Mouse (Mus musculus): ENCODE measurements around the gene Gm17660. TPM values are rescaled to one million over a fixed set of nuclear protein-coding genes. Genes with fewer than 3 reads are reported as not detected.

The Gm17660 gene
- polyA plus RNA-seq, 1 experiment from 2014 or later: not detected

GRCm38 (mm10) chr5:104021597-104022378, 55.6 kb downstream of the Gm17660 start, which contains the start of gene Hsd17b11:
Gene Hsd17b11 (minus strand): TSS chr5:104021919.
- Histone ChIP-seq H3K4me1 (ENCODE audit: control insufficient read depth, insufficient read depth, low read length) (peaks cover 28% of the 10 kb centered on the region), H3K9ac (ENCODE audit: low read length) (peak within 1 kb of the TSS; percentile 77), H3K27me3 (ENCODE audit: control insufficient read depth, insufficient read depth, low read length) (no peaks in the 10 kb centered on the region), H3K4me2 (ENCODE audit: low read depth, low read length) (peak within 1 kb of the TSS; percentile 70), H3K9me3 (replicated peaks; ENCODE audit: control insufficient read depth, low read length) (no peaks in the 10 kb centered on the region), H3K36me3 (ENCODE audit: control insufficient read depth, insufficient read depth) (peaks cover 12% of the 10 kb centered on the region), H3K27ac (ENCODE audit: low read length) (peak within 1 kb of the TSS; percentile 87), H3K4me3 (ENCODE audit: low read length) (peak within 1 kb of the TSS; percentile 71)
- peak; percentile 91 for ATAC-seq (replicated peaks; ENCODE audit: extremely low read depth, insufficient read depth, low FRiP score)
- WGBS: under 1% methylated on average over 31 of the region's 31 CpGs

Small RNA genes within 50 kb of the gene (microRNA-seq; reads per million reads assigned to microRNA genes)
- 2.7 reads per million, percentile 9 among the genes with 10 or more reads in this experiment for gene Mir5619

Other genes with a start within 250 kb of the Gm17660 start
- gene Klhl8, start 166.3 kb downstream of the Gm17660 start, polyA plus RNA-seq (2015; fragmentation: Nextera tagmentation; extraction: Ambion mirVana): 12.3 and 13.8 TPM in 2 replicates
- gene Hsd17b13, start 100.2 kb downstream of the Gm17660 start, polyA plus RNA-seq (2015; fragmentation: Nextera tagmentation; extraction: Ambion mirVana): 0.11 TPM in 1 of 2 replicates, not detected in the other
- 3.3 and 3.5 TPM in 2 replicates for gene Hsd17b11, start 55.7 kb downstream of the Gm17660 start, polyA plus RNA-seq (2015; fragmentation: Nextera tagmentation; extraction: Ambion mirVana)
- gene Nudt9, start 31.3 kb downstream of the Gm17660 start, polyA plus RNA-seq (2015; fragmentation: Nextera tagmentation; extraction: Ambion mirVana): 54.0 and 55.7 TPM in 2 replicates
- gene Sparcl1, start 36.1 kb upstream of the Gm17660 start, polyA plus RNA-seq (2015; fragmentation: Nextera tagmentation; extraction: Ambion mirVana): 131 and 161 TPM in 2 replicates
- not detected in 2 replicates for gene Dspp, start 93.1 kb upstream of the Gm17660 start, polyA plus RNA-seq (2015; fragmentation: Nextera tagmentation; extraction: Ambion mirVana)
- gene Dmp1, start 125.0 kb upstream of the Gm17660 start, polyA plus RNA-seq (2015; fragmentation: Nextera tagmentation; extraction: Ambion mirVana): 0.20 TPM in 1 of 2 replicates, not detected in the other
- gene Ibsp, start 221.6 kb upstream of the Gm17660 start, polyA plus RNA-seq (2015; fragmentation: Nextera tagmentation; extraction: Ambion mirVana): 1.0 and 1.7 TPM in 2 replicates
- gene Mepe, start 247.7 kb upstream of the Gm17660 start, polyA plus RNA-seq (2015; fragmentation: Nextera tagmentation; extraction: Ambion mirVana): not detected in 2 replicates